Mouse (Mus musculus): Measurements from ENCODE around the gene Tmbim7. TPM values are rescaled to one million over a fixed set of nuclear protein-coding genes. Genes with fewer than 3 reads are reported as not detected.

Gene Tmbim7
- polyA plus RNA-seq, 1 experiment from 2014 or later = not detected

GRCm38 (mm10) chr5:3631512-3632271, 19.3 kb upstream of the Tmbim7 start:
- 0 out of 2 replicates have a peak, but pooled peaks cover 15% of the 10 kb centered on the region for H3K36me3 ChIP-seq (ENCODE audit: insufficient read depth, low read length)
- no peaks in the 10 kb centered on the region for H3K27me3 ChIP-seq (ENCODE audit: insufficient read depth, low read length)
- no peaks in the 10 kb centered on the region for H3K4me1 ChIP-seq (replicated peaks; ENCODE audit: insufficient read depth, low read length)
- no peak overlapping the region for H3K27ac ChIP-seq
- H3K4me3 ChIP-seq (replicated peaks; ENCODE audit: low read depth, low read length) = no peak overlapping the region
- H3K4me2 ChIP-seq (ENCODE audit: low read length) = no peak overlapping the region
- no peak overlapping the region for H3K9ac ChIP-seq (ENCODE audit: low read depth, low read length)
- peak; percentile 89 for ATAC-seq (replicated peaks; ENCODE audit: low FRiP score, low read depth)
- TF ChIP-seq CTCF (IDR thresholded peaks at IDR 0.05; ENCODE audit: low read depth) = peak; percentile 21; the same call in 1 of the 2 replicates
- no peaks in the 10 kb centered on the region for H3K9me3 ChIP-seq (replicated peaks; ENCODE audit: low read length)
- WGBS = 43% methylated on average over 16 of the region's 16 CpGs
- DNase-seq (ENCODE audit: low spot score) = peak; percentile 45

GRCm38 (mm10) chr5:3632285-3632684, 18.7 kb upstream of the Tmbim7 start:
- Histone ChIP-seq H3K27me3 (ENCODE audit: insufficient read depth, low read length) (no peaks in the 10 kb centered on the region), H3K36me3 (ENCODE audit: insufficient read depth, low read length) (0 out of 2 replicates have a peak, but pooled peaks cover 15% of the 10 kb centered on the region), H3K4me2 (ENCODE audit: low read length) (no peak overlapping the region), H3K9me3 (replicated peaks; ENCODE audit: low read length) (no peaks in the 10 kb centered on the region), H3K9ac (ENCODE audit: low read depth, low read length) (no peak overlapping the region), H3K4me1 (replicated peaks; ENCODE audit: insufficient read depth, low read length) (no peaks in the 10 kb centered on the region), H3K27ac (no peak overlapping the region), H3K4me3 (replicated peaks; ENCODE audit: low read depth, low read length) (no peak overlapping the region)
- ATAC-seq (replicated peaks; ENCODE audit: low FRiP score, low read depth) (no peak), DNase-seq (ENCODE audit: low spot score) (no peak)
- no peak for TF ChIP-seq CTCF (IDR thresholded peaks at IDR 0.05; ENCODE audit: low read depth)
- 72% methylated on average over 5 of the region's 5 CpGs for WGBS

DNA sequence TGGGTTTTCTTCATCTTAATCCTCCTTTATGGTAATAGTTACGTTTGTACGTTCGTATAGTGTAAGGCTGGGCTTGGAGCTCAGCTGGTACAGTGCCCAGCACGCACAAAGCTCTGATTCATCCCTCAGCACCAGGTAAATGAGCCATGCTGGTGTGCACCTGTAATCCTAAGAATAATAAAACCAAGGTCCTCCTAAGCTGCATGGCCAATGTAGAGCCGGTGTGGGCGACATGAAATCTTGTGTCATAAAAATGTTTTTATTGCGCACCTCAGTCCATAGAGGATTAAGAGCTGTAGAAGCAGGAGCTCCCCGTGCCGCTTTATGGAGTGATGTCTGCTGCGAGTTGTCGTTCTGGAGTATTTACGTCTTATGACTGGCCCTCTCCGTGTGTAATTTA, 17.7 kb upstream of the Tmbim7 start:
- H3K36me3 ChIP-seq (ENCODE audit: insufficient read depth, low read length) = 0 out of 2 replicates have a peak, but pooled peaks cover 15% of the 10 kb centered on the region
- H3K4me1 ChIP-seq (replicated peaks; ENCODE audit: insufficient read depth, low read length) = no peaks in the 10 kb centered on the region
- no peak overlapping the region for H3K27ac ChIP-seq
- H3K4me2 ChIP-seq (ENCODE audit: low read length) = no peak overlapping the region
- ATAC-seq (replicated peaks; ENCODE audit: low FRiP score, low read depth) = no peak
- no peak for TF ChIP-seq CTCF (IDR thresholded peaks at IDR 0.05; ENCODE audit: low read depth)
- H3K9ac ChIP-seq (ENCODE audit: low read depth, low read length) = no peak overlapping the region
- no peak overlapping the region for H3K4me3 ChIP-seq (replicated peaks; ENCODE audit: low read depth, low read length)
- 92% methylated on average over 13 of the region's 13 CpGs for WGBS
- DNase-seq (ENCODE audit: low spot score) = no peak
- no peaks in the 10 kb centered on the region for H3K27me3 ChIP-seq (ENCODE audit: insufficient read depth, low read length)
- no peaks in the 10 kb centered on the region for H3K9me3 ChIP-seq (replicated peaks; ENCODE audit: low read length)

DNA sequence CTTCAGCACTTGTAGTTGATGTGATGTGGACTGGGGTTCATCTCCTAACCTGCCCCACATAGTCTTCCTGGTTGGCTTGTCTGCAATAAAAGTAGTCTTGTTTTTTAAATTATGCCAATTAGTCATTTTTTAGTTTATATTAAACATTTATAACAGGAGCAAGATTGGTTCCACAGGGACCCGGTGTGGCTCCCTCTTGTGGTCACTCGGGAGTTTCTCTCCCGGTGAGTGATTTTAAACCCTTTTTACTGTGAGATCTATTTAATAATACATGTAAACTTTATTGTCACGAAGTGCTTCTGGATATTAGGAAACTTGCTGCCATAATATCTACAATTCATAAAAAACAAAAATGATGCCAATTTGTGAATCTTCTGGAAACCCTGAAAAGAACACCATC, 17.0 kb upstream of the Tmbim7 start:
- ATAC-seq (replicated peaks; ENCODE audit: low FRiP score, low read depth) (no peak), DNase-seq (ENCODE audit: low spot score) (peak; percentile 7)
- H3K4me1 ChIP-seq (replicated peaks; ENCODE audit: insufficient read depth, low read length) = no peaks in the 10 kb centered on the region
- H3K4me3 ChIP-seq (replicated peaks; ENCODE audit: low read depth, low read length) = no peak overlapping the region
- no peak overlapping the region for H3K4me2 ChIP-seq (ENCODE audit: low read length)
- no peaks in the 10 kb centered on the region for H3K27me3 ChIP-seq (ENCODE audit: insufficient read depth, low read length)
- H3K36me3 ChIP-seq (ENCODE audit: insufficient read depth, low read length) = 0 out of 2 replicates have a peak, but pooled peaks cover 15% of the 10 kb centered on the region
- 74% methylated on average over 4 of the region's 4 CpGs for WGBS
- TF ChIP-seq CTCF (IDR thresholded peaks at IDR 0.05; ENCODE audit: low read depth) = peak; percentile 55
- no peak overlapping the region for H3K9ac ChIP-seq (ENCODE audit: low read depth, low read length)
- H3K27ac ChIP-seq = no peak overlapping the region
- no peaks in the 10 kb centered on the region for H3K9me3 ChIP-seq (replicated peaks; ENCODE audit: low read length)

DNA sequence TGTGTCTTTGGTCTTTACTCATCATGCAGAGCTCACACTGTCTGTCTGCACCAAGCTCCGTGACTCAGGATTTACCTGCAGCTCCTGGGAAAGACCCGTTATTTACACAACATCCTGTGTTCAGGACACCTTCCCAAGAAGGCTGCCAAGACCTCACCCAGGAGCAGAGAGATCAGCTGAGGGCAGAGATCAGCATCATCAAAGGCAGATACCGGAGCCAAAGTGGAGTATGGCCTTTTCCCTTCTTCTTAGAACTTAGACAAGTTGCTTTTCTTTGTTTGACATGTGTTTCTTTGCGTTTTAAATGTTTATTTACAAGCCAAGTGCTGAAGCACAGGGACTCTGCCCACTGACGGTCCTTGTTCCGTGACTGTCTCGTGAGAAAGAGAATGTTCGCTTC, 15.7 kb upstream of the Tmbim7 start:
- Histone ChIP-seq H3K4me2 (ENCODE audit: low read length) (no peak overlapping the region), H3K27me3 (ENCODE audit: insufficient read depth, low read length) (no peaks in the 10 kb centered on the region), H3K36me3 (ENCODE audit: insufficient read depth, low read length) (0 out of 2 replicates have a peak, but pooled peaks cover 15% of the 10 kb centered on the region), H3K4me1 (replicated peaks; ENCODE audit: insufficient read depth, low read length) (no peaks in the 10 kb centered on the region), H3K9me3 (replicated peaks; ENCODE audit: low read length) (no peaks in the 10 kb centered on the region), H3K27ac (no peak overlapping the region), H3K9ac (ENCODE audit: low read depth, low read length) (no peak overlapping the region), H3K4me3 (replicated peaks; ENCODE audit: low read depth, low read length) (no peak overlapping the region)
- DNase-seq (ENCODE audit: low spot score) (no peak), ATAC-seq (replicated peaks; ENCODE audit: low FRiP score, low read depth) (no peak)
- 79% methylated on average over 8 of the region's 8 CpGs for WGBS
- TF ChIP-seq CTCF (IDR thresholded peaks at IDR 0.05; ENCODE audit: low read depth) = no peak

GRCm38 (mm10) chr5:3644621-3645020, 6.4 kb upstream of the Tmbim7 start:
- Histone ChIP-seq H3K4me3 (replicated peaks; ENCODE audit: low read depth, low read length) (no peak overlapping the region), H3K4me2 (ENCODE audit: low read length) (no peak overlapping the region), H3K36me3 (ENCODE audit: insufficient read depth, low read length) (peaks cover 22% of the 10 kb centered on the region), H3K27ac (no peak overlapping the region), H3K27me3 (ENCODE audit: insufficient read depth, low read length) (no peaks in the 10 kb centered on the region), H3K9ac (ENCODE audit: low read depth, low read length) (no peak overlapping the region), H3K4me1 (replicated peaks; ENCODE audit: insufficient read depth, low read length) (no peaks in the 10 kb centered on the region), H3K9me3 (replicated peaks; ENCODE audit: low read length) (no peaks in the 10 kb centered on the region)
- ATAC-seq (replicated peaks; ENCODE audit: low FRiP score, low read depth) (no peak), DNase-seq (ENCODE audit: low spot score) (no peak)
- no peak for TF ChIP-seq CTCF (IDR thresholded peaks at IDR 0.05; ENCODE audit: low read depth)
- 95% methylated on average over 6 of the region's 6 CpGs for WGBS
